In genomic region chr4:154542568-154542967, GRCm38 (mm10) we compare ENCODE assay signal across 10 mouse cellular contexts.
DNase-seq lines count a peak whose midpoint lies in the region; ATAC-seq and TF ChIP-seq lines count a peak whose summit lies in the region.
"Had no signal": no experiment of that assay in that cellular context is flagged by ENCODE, and none has a peak within 500 bp of the region (broad histone marks: within the 10 kb centered on the region; RNA-seq: fewer than 3 reads in every experiment).

No protein-coding gene starts in this region.

- DNase-seq in layer of hippocampus, adult 2 months (ENCODE audit: low spot score in 2 of 2): no peak
- no peak for DNase-seq in layer of hippocampus, postnatal 36 days
- no peak for DNase-seq in embryonic facial prominence, embryonic 10.5 days (ENCODE audit: low spot score)
- DNase-seq in kidney, adult 2 months: no peak
- no peak for DNase-seq in kidney, postnatal 25 days
- DNase-seq: cerebellum, adult 11 months had no signal

- peak; percentile 55; the same call in 1 of the 2 replicates for ATAC-seq in heart, embryonic 14.5 days (ENCODE audit: insufficient number of reproducible peaks, insufficient read depth, low FRiP score, low read depth)
- peak; percentile 22 for ATAC-seq in liver, embryonic 15.5 days (ENCODE audit: insufficient read depth)

- no peak overlapping the region for H3K4me3 ChIP-seq in layer of hippocampus, adult 2 months
- no peak overlapping the region for H3K4me3 ChIP-seq in embryonic facial prominence, embryonic 10.5 days
- peak overlapping the region in 1 of 2 experiments; percentile 14; a peak in 1 of 4 replicates for H3K4me3 ChIP-seq in heart, embryonic 14.5 days (ENCODE audit: control insufficient read depth in 1 of 2, insufficient read depth in 1 of 2, low read depth in 1 of 2, low read length in 2 of 2)
- H3K4me3 ChIP-seq in liver, embryonic 15.5 days (replicated peaks): peak overlapping the region; percentile 16
- no peak overlapping the region for H3K4me3 ChIP-seq in kidney, adult 2 months (ENCODE audit: insufficient read depth, low read depth, low read length)
- H3K4me3 ChIP-seq: embryonic facial prominence, embryonic 13.5 days; midbrain, embryonic 13.5 days had no signal

- peak overlapping the region; percentile 62 for H3K4me2 ChIP-seq in heart, embryonic 14.5 days (ENCODE audit: low read length)
- H3K4me2 ChIP-seq in liver, embryonic 15.5 days: peak overlapping the region; percentile 58
- H3K4me2 ChIP-seq: embryonic facial prominence, embryonic 13.5 days; midbrain, embryonic 13.5 days had no signal

- WGBS in embryonic facial prominence, embryonic 10.5 days: 50% methylated on average over 5 of the region's 5 CpGs
- 20% methylated on average over 5 of the region's 5 CpGs for WGBS in heart, embryonic 14.5 days
- 10% methylated on average over 5 of the region's 5 CpGs for WGBS in liver, embryonic 15.5 days (ENCODE audit: insufficient replicate concordance)
- 46% methylated on average over 5 of the region's 5 CpGs for whole genome bisulfite sequencing in kidney, adult 2 months

- peaks cover 87% of the 10 kb centered on the region for H3K4me1 ChIP-seq in embryonic facial prominence, embryonic 10.5 days
- H3K4me1 ChIP-seq in heart, embryonic 14.5 days (ENCODE audit: control insufficient read depth in 2 of 2, insufficient read depth in 2 of 2, low read length in 2 of 2): peaks cover 65 to 74% of the 10 kb centered on the region in 2 experiments
- H3K4me1 ChIP-seq in liver, embryonic 15.5 days (replicated peaks): peaks cover 49% of the 10 kb centered on the region
- H3K4me1 ChIP-seq in kidney, adult 2 months (ENCODE audit: control insufficient read depth, insufficient read depth, low read length): no peaks in the 10 kb centered on the region

- H3K36me3 ChIP-seq in embryonic facial prominence, embryonic 10.5 days (replicated peaks): no peaks in the 10 kb centered on the region
- no peaks in the 10 kb centered on the region for H3K36me3 ChIP-seq in heart, embryonic 14.5 days (ENCODE audit: control insufficient read depth, insufficient read depth, low read length)
- no peaks in the 10 kb centered on the region for H3K36me3 ChIP-seq in liver, embryonic 15.5 days (replicated peaks)
- H3K36me3 ChIP-seq in kidney, adult 2 months (ENCODE audit: control insufficient read depth, insufficient read depth, low read length): no peaks in the 10 kb centered on the region
- H3K36me3 ChIP-seq: embryonic facial prominence, embryonic 13.5 days; midbrain, embryonic 13.5 days had no signal

- no peak for TF ChIP-seq POLR2A in kidney, adult 2 months (IDR thresholded peaks at IDR 0.05; ENCODE audit: low read depth, low read length)

- H3K9ac ChIP-seq in heart, embryonic 14.5 days (ENCODE audit: low read length): peak overlapping the region; percentile 59
- peak overlapping the region; percentile 49 for H3K9ac ChIP-seq in liver, embryonic 15.5 days
- H3K9ac ChIP-seq: embryonic facial prominence, embryonic 13.5 days; midbrain, embryonic 13.5 days had no signal

- H3K9me3 ChIP-seq in embryonic facial prominence, embryonic 10.5 days: no peaks in the 10 kb centered on the region
- H3K9me3 ChIP-seq in heart, embryonic 14.5 days (ENCODE audit: control insufficient read depth, low read length): no peaks in the 10 kb centered on the region
- H3K9me3 ChIP-seq in liver, embryonic 15.5 days (replicated peaks): no peaks in the 10 kb centered on the region
- H3K9me3 ChIP-seq: embryonic facial prominence, embryonic 13.5 days; midbrain, embryonic 13.5 days had no signal

- TF ChIP-seq CTCF in layer of hippocampus, adult 2 months (conservative IDR thresholded peaks at IDR 0.05): no peak
- no peak for TF ChIP-seq CTCF in kidney, adult 2 months (conservative IDR thresholded peaks at IDR 0.05; ENCODE audit: insufficient read depth, insufficient read length, low read depth, low read length)

- peak overlapping the region; percentile 91; the same call in 1 of the 2 replicates for H3K27ac ChIP-seq in layer of hippocampus, adult 2 months
- H3K27ac ChIP-seq in embryonic facial prominence, embryonic 10.5 days (replicated peaks): peak overlapping the region; percentile 52
- peak overlapping the region; percentile 88 to 96 for H3K27ac ChIP-seq in heart, embryonic 14.5 days (replicated peaks in 1 of 2; ENCODE audit: control insufficient read depth in 1 of 2, insufficient read depth in 1 of 2, low read depth in 2 of 2, low read length in 2 of 2)
- H3K27ac ChIP-seq in liver, embryonic 15.5 days (replicated peaks): peak overlapping the region; percentile 77
- H3K27ac ChIP-seq in kidney, adult 2 months (ENCODE audit: insufficient read depth, low read depth, low read length): no peak overlapping the region
- H3K27ac ChIP-seq: embryonic facial prominence, embryonic 13.5 days; midbrain, embryonic 13.5 days had no signal

- peaks cover 57% of the 10 kb centered on the region for H3K27me3 ChIP-seq in embryonic facial prominence, embryonic 10.5 days (replicated peaks; ENCODE audit: low read depth, poor library complexity, severe bottlenecking)
- no peaks in the 10 kb centered on the region for H3K27me3 ChIP-seq in heart, embryonic 14.5 days (ENCODE audit: control insufficient read depth, insufficient read depth, low read length)
- H3K27me3 ChIP-seq in liver, embryonic 15.5 days: no peaks in the 10 kb centered on the region
- no peaks in the 10 kb centered on the region for H3K27me3 ChIP-seq in kidney, adult 2 months (replicated peaks; ENCODE audit: control insufficient read depth, insufficient read depth, low read length)
